Mouse (Mus musculus): ENCODE results near the gene Atp6v0e. TPM values are rescaled to one million over a fixed set of nuclear protein-coding genes. Genes with fewer than 3 reads are reported as not detected.
A peak's percentile ranks its signal among the peaks of the same experiment; 100 is the strongest.

Atp6v0e gene
- total RNA-seq, 2 experiments from 2014 or later: 28.7 to 31.2 TPM

GRCm38 (mm10) chr17:26675845-26676244 lies 12.8 kb downstream of the Atp6v0e start:
- Histone ChIP-seq H3K27ac (peak overlapping the region; percentile 97), H3K4me3 (peak overlapping the region; percentile 85)
- intact Hi-C loops (cut with DNase I): loop anchor here (5.0 kb wide), 1 partner anchor 41 kb away; the partner anchor contains the start of gene Crebrf
- no peak for TF ChIP-seq CTCF (IDR thresholded peaks at IDR 0.05)
- DNase-seq: no peak

DNA sequence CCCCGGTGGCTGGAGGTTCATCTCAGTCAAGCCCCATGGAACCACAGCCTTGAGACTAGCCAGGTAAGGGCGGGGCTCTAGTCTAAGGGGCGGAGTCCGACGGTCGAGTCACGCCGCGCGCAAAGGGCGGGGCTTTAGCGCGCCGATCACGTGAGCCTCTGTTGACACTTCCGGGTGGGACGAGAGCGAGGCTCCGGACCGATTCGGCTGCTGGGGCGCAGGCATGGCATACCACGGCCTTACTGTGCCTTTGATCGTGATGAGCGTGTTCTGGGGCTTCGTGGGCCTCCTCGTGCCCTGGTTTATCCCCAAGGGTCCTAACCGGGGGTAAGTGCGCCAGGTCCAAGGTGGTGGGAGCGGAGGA lies 13.2 kb downstream of the Atp6v0e start:
- intact Hi-C loops (cut with DNase I): loop anchor here (5.0 kb wide), 1 partner anchor 41 kb away; the partner anchor contains the start of gene Crebrf
- DNase-seq: peak; percentile 93
- no peak for TF ChIP-seq CTCF (IDR thresholded peaks at IDR 0.05)
- peak overlapping the region; percentile 85 for H3K4me3 ChIP-seq
- peak overlapping the region; percentile 97 for H3K27ac ChIP-seq

DNA sequence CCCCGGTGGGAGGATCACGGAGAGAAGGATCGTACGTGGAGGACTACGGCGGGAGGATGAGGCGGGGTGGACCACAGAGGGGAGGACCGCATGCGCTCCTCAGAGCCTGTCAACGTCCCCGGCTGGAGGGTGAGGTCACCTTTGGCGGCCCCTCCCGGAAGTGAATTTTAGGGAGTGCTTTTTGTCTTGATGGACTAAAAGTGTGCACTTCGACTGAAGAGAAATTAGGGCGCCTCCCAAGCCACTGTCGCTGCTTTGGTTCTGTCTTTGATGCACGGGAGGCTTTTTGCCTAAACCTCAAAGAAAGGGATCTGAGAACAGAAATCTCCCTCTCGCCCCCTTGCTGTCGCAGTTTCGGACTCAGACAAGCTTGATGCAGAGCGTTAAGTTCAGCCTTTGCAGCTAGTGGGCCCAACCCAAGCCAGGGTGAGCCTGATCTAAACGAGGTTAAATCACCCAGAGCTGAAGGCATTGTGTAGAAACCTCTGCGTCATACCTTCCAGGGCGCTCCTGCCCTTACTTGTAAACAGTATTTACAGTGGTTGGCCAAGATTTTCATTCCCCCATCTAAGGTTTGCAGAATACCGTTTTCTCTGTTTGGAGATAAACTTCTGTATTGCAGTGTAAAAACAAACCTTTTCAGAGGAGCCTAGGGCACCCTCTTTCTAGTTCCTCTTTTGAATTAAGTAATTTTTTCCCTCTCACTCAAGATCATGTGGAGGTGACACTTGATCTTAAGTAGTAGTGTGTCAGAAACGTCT lies 13.8 kb downstream of the Atp6v0e start:
- TF ChIP-seq CTCF (IDR thresholded peaks at IDR 0.05): peak; percentile 33
- H3K27ac ChIP-seq: peak overlapping the region; percentile 97
- peak; percentile 90 for DNase-seq
- peak overlapping the region; percentile 85 for H3K4me3 ChIP-seq
- intact Hi-C loops (cut with DNase I): loop anchor here (5.0 kb wide), 1 partner anchor 41 kb away; the partner anchor contains the start of gene Crebrf

GRCm38 (mm10) chr17:26677711-26678637 lies 14.9 kb downstream of the Atp6v0e start:
- Histone ChIP-seq H3K27ac (peak overlapping the region; percentile 97), H3K4me3 (peak overlapping the region; percentile 85)
- TF ChIP-seq CTCF (IDR thresholded peaks at IDR 0.05): no peak
- intact Hi-C loops (cut with DNase I): loop anchor here (5.0 kb wide), 1 partner anchor 39 kb away; the partner anchor contains the start of gene Crebrf
- no peak for DNase-seq

- peak; percentile 32; the same call in 1 of the 2 replicates for TF ChIP-seq CTCF (IDR thresholded peaks at IDR 0.05)
- no peak overlapping the region for H3K27ac ChIP-seq
- intact Hi-C loops (cut with DNase I): no loop called here
- no peak for DNase-seq
- no peak overlapping the region for H3K4me3 ChIP-seq
These were observed 18.2 kb downstream of the Atp6v0e start for GRCm38 (mm10) chr17:26681276-26681675.

GRCm38 (mm10) chr17:26686334-26687000 lies 23.4 kb downstream of the Atp6v0e start:
- Histone ChIP-seq H3K27ac (peak overlapping the region; percentile 20; the same call in 1 of the 2 replicates), H3K4me3 (no peak overlapping the region)
- no peak for DNase-seq
- no peak for TF ChIP-seq CTCF (IDR thresholded peaks at IDR 0.05)
- intact Hi-C loops (cut with DNase I): no loop called here

GRCm38 (mm10) chr17:26688795-26689735 lies 26.0 kb downstream of the Atp6v0e start:
- intact Hi-C loops (cut with DNase I): no loop called here
- Histone ChIP-seq H3K4me3 (no peak overlapping the region), H3K27ac (peak overlapping the region; percentile 68)
- no peak for TF ChIP-seq CTCF (IDR thresholded peaks at IDR 0.05)
- DNase-seq: no peak

DNA sequence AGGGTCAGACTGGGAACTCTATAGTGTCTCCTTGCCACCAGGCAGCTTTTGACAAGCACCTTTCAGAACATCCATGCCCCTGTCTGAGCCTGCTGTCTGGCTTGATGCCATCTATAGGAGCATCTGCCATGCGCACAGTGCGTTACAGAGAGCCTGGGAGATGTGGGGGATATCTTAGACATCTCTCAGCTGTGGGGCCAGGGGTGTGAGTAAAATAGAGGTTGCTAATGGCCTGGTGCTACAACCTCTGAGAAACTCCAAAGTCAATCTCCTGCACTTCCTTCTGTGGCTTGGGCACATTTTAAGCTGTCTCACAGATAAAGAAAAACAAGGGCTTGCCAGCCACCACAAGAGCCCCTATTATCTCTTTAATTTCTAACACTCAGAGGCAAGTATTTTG lies 26.8 kb downstream of the Atp6v0e start:
- peak overlapping the region; percentile 68 for H3K27ac ChIP-seq
- no peak for DNase-seq
- no peak overlapping the region for H3K4me3 ChIP-seq
- intact Hi-C loops (cut with DNase I): no loop called here
- no peak for TF ChIP-seq CTCF (IDR thresholded peaks at IDR 0.05)

DNA sequence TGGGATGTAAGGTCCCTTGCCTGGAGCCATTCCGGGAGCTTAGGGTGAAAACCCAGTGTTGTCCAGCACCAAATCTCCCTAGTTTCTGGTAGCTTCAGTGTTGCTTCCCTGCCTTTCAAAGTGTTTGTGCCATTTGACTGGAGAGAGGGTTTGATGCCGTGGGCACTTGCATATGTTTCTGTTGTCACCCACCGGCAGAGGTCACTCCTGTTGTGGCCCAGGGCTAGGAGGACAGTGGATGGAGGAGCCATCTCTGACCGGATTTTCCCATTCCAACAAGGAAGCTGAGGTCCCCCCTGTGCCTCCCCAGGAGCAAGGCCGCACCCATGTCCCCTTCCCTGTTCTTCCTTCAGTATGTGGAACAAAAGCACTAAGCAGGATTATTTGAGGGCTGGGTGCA lies 27.2 kb downstream of the Atp6v0e start:
- no peak overlapping the region for H3K4me3 ChIP-seq
- H3K27ac ChIP-seq: peak overlapping the region; percentile 68
- no peak for TF ChIP-seq CTCF (IDR thresholded peaks at IDR 0.05)
- no peak for DNase-seq
- intact Hi-C loops (cut with DNase I): no loop called here

GRCm38 (mm10) chr17:26691110-26691509 lies 28.1 kb downstream of the Atp6v0e start:
- Histone ChIP-seq H3K27ac (peak overlapping the region; percentile 68), H3K4me3 (no peak overlapping the region)
- peak; percentile 80 for DNase-seq
- no peak for TF ChIP-seq CTCF (IDR thresholded peaks at IDR 0.05)
- intact Hi-C loops (cut with DNase I): no loop called here

DNA sequence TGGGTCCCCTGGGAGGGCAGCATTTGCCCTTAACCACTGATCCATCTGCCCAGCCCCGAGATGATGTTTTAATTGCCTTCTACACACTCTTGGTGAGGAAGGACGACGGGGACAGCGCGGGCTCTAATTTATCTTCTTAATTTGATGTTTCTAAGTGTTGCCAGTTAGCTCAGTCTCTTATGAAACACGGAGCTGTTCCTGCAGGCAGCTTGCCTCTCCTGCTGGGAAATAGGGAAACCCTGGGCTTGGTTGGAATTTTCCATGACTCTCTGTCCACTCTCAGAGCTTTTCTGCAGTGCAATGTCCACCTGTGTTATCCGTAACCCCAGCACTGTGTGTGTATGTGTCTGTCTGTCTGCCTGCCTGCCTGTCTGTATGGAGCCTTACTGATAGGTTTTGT lies 30.4 kb downstream of the Atp6v0e start:
- intact Hi-C loops (cut with DNase I): no loop called here
- Histone ChIP-seq H3K4me3 (0 out of 2 replicates have a peak overlapping the region, but pooled peaks have one; percentile 5), H3K27ac (peak overlapping the region; percentile 69)
- no peak for DNase-seq
- no peak for TF ChIP-seq CTCF (IDR thresholded peaks at IDR 0.05)

All from gastrocnemius, adult 2 months (tissue).